Mouse (Mus musculus): ENCODE data around the gene 1700020N15Rik. TPM values are rescaled to one million over a fixed set of nuclear protein-coding genes. Genes with fewer than 3 reads are reported as not detected.

The 1700020N15Rik gene
- not detected for total RNA-seq (2023)

GRCm38 (mm10) chrX:69945000-69945399, at the start of gene 1700020N15Rik:
Gene 1700020N15Rik, plus strand, starts transcription at chrX:69945300.

